Comparison of ENCODE assay signal across 18 mouse cellular contexts in genomic region chr11:24426995-24427883, GRCm38 (mm10).
DNase-seq lines count a peak whose midpoint lies in the region; ATAC-seq lines count a peak whose summit lies in the region.
"Had no signal": no experiment of that assay in that cellular context is flagged by ENCODE, and none has a peak within 500 bp of the region (broad histone marks: within the 10 kb centered on the region; RNA-seq: fewer than 3 reads in every experiment).

No protein-coding gene starts in this region.

- no peaks in the 10 kb centered on the region for H3K9me3 ChIP-seq in midbrain, embryonic 10.5 days (replicated peaks)
- no peaks in the 10 kb centered on the region for H3K9me3 ChIP-seq in midbrain, embryonic 16.5 days (replicated peaks; ENCODE audit: control insufficient read depth, low read length, poor library complexity, severe bottlenecking)
- H3K9me3 ChIP-seq in forebrain, embryonic 10.5 days: no peaks in the 10 kb centered on the region
- H3K9me3 ChIP-seq: embryonic facial prominence, embryonic 15.5 days; limb, embryonic 13.5 days had no signal

- peaks cover 17% of the 10 kb centered on the region for H3K4me1 ChIP-seq in midbrain, embryonic 10.5 days
- H3K4me1 ChIP-seq in midbrain, embryonic 16.5 days (ENCODE audit: control insufficient read depth, insufficient read depth, low read length): no peaks in the 10 kb centered on the region
- peaks cover 22% of the 10 kb centered on the region for H3K4me1 ChIP-seq in forebrain, embryonic 10.5 days
- H3K4me1 ChIP-seq: embryonic facial prominence, embryonic 15.5 days; limb, embryonic 13.5 days had no signal

- peaks cover 38% of the 10 kb centered on the region for H3K27me3 ChIP-seq in midbrain, embryonic 10.5 days (ENCODE audit: low read depth, poor library complexity, severe bottlenecking)
- H3K27me3 ChIP-seq in midbrain, embryonic 16.5 days (ENCODE audit: control insufficient read depth, insufficient read depth, low read depth, low read length): no peaks in the 10 kb centered on the region
- H3K27me3 ChIP-seq in forebrain, embryonic 10.5 days (ENCODE audit: poor library complexity, severe bottlenecking): peaks cover 29% of the 10 kb centered on the region
- H3K27me3 ChIP-seq: embryonic facial prominence, embryonic 15.5 days; limb, embryonic 13.5 days had no signal

- H3K27ac ChIP-seq in midbrain, embryonic 10.5 days (replicated peaks): no peak overlapping the region
- H3K27ac ChIP-seq in midbrain, embryonic 16.5 days (ENCODE audit: low read length): no peak overlapping the region
- H3K27ac ChIP-seq in forebrain, embryonic 10.5 days: peak overlapping the region; percentile 65; the same call in 1 of the 2 replicates
- H3K27ac ChIP-seq: embryonic facial prominence, embryonic 15.5 days; limb, embryonic 13.5 days had no signal

- no peak overlapping the region for H3K4me3 ChIP-seq in midbrain, embryonic 10.5 days
- no peak overlapping the region for H3K4me3 ChIP-seq in midbrain, embryonic 16.5 days (ENCODE audit: low read depth, low read length)
- H3K4me3 ChIP-seq in forebrain, embryonic 10.5 days: no peak overlapping the region
- H3K4me3 ChIP-seq: embryonic facial prominence, embryonic 15.5 days; limb, embryonic 13.5 days; myocyte had no signal

- WGBS in midbrain, embryonic 10.5 days: 16% methylated on average over 5 of the region's 5 CpGs
- WGBS in midbrain, embryonic 16.5 days: 7% methylated on average over 5 of the region's 5 CpGs
- WGBS in forebrain, embryonic 10.5 days: 16% methylated on average over 5 of the region's 5 CpGs

- no peak for ATAC-seq in midbrain, embryonic 16.5 days
- no peak for ATAC-seq in megakaryocyte progenitor cell, adult 5-6 weeks (replicated peaks; ENCODE audit: poor library complexity)
- ATAC-seq: hindbrain, embryonic 16.5 days had no signal

- no peak overlapping the region for H3K4me2 ChIP-seq in midbrain, embryonic 16.5 days (ENCODE audit: low read length)
- H3K4me2 ChIP-seq: embryonic facial prominence, embryonic 15.5 days; heart, embryonic 11.5 days; limb, embryonic 13.5 days had no signal

- no peaks in the 10 kb centered on the region for H3K36me3 ChIP-seq in midbrain, embryonic 10.5 days
- no peaks in the 10 kb centered on the region for H3K36me3 ChIP-seq in midbrain, embryonic 16.5 days (ENCODE audit: control insufficient read depth, insufficient read depth, low read length)
- no peaks in the 10 kb centered on the region for H3K36me3 ChIP-seq in forebrain, embryonic 10.5 days (replicated peaks)
- H3K36me3 ChIP-seq: embryonic facial prominence, embryonic 15.5 days; limb, embryonic 13.5 days had no signal

- peak; percentile 16 for DNase-seq in midbrain, embryonic 10.5 days (ENCODE audit: low spot score)
- DNase-seq in embryo, embryonic 10.5 days (ENCODE audit: low spot score): peak; percentile 35
- DNase-seq in forebrain, embryonic 10.5 days (ENCODE audit: extremely low spot score, low spot score): peak; percentile 33
- peak; percentile 34 for DNase-seq in mesoderm, embryonic 11.5 days (ENCODE audit: low read depth, low spot score)
- DNase-seq in ovary, adult 18-20 months (ENCODE audit: low spot score): no peak
- DNase-seq: adrenal gland, postnatal 14 days; cerebellum, adult 9-11 months; gastrocnemius, postnatal 14 days; kidney, adult 8-10 months; lung, postnatal 4 days; right cerebral cortex, postnatal 25 days had no signal

- H3K9ac ChIP-seq in midbrain, embryonic 16.5 days (ENCODE audit: low read depth, low read length): no peak overlapping the region
- H3K9ac ChIP-seq: embryonic facial prominence, embryonic 15.5 days; limb, embryonic 13.5 days had no signal
